Mouse (Mus musculus) ZHBTc4 (cell line): ENCODE results near the gene Grpr.

Source experiments
- DNase-seq: peaks from one replicate; pipeline ENCODE4 v3.0.0-alpha.2; 2011; ENCODE audit warnings: low read depth, low spot score

The Grpr gene

DNA sequence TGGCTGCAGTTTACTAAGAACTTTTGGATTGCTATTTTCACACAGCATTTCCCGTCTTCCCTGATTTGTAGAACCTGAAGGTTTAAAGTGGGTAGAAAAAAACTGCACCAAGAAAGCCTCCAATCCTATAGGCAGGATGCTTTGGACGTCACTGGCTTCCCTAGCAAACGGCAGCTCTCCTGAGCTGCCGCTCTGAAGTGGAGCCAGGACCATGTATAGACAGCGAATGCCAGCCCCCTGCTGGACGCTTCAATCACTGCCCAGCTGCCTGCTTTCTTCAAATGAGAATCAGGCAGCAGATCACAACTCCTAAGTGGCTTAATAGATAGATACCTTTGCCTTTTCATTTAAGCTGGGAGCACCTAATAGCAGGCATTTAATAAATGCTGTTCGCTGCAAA is at the start of gene Grpr:
Grpr (minus strand) TSS at position 12 of the 400 bp plus-strand sequence.
- DNase-seq: peak; percentile 62

GRCm38 (mm10) chrX:163560521-163560920 is 11.0 kb upstream of the Grpr start:
- DNase-seq: no peak

DNA sequence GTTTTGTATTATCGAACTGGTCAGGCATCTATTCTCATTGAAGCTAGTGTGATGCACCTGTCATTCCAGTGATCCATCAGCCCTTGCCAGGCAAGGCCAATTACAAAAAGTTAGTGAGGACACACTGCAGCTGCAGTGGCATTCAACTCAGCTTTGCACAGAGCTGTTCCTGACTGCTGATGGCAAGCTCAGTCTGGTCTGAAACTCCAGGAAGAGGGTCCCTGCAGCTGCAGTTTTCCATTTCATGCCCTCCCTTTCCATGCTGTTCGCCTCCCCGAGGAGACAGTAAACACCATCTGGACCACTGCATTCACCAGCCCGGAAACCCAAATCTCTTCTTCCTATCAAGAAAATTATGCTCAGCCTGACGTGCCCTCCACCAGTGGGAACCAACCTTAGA is 2.4 kb downstream of the Grpr start:
- DNase-seq: no peak

GRCm38 (mm10) chrX:163532836-163533235 is 16.6 kb downstream of the Grpr start:
- no peak for DNase-seq

DNA sequence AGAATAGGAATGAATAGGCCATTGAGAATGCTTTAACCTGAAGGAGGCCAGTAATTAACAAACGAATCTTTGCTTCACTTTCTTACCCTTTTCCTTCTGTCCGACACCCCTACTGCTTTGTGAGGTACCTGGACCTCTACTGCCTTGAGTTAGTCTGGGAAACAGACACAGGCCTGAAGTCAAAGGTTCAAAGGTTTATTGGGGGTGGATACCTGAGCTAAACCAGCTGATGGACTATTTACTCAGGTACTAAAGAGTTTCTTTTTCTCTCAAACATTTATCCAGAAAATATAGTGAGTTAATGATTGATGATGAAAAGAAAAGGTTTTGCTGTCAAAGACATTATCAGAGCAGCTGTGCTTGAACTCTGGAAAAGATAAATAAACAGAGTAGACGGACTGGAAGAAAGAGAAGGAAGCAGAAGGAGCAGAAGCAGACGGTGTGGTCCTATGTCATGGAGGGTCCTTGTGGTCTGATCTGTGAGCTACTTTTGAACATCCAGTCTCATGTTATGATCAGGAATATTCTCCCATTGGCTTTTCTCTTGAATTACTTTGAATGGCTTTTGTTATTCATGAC is 30.4 kb downstream of the Grpr start:
- no peak for DNase-seq

- DNase-seq: no peak
Measured at GRCm38 (mm10) chrX:163511766-163512165, 37.7 kb downstream of the Grpr start.

- no peak for DNase-seq
Measured at GRCm38 (mm10) chrX:163502088-163502487, 47.4 kb downstream of the Grpr start.
